Mouse (Mus musculus): ENCODE measurements around the gene Pdxp. TPM values are rescaled to one million over a fixed set of nuclear protein-coding genes. Genes with fewer than 3 reads are reported as not detected.

Gene Pdxp
- polyA plus RNA-seq, 1 experiment, result 226 TPM

DNA sequence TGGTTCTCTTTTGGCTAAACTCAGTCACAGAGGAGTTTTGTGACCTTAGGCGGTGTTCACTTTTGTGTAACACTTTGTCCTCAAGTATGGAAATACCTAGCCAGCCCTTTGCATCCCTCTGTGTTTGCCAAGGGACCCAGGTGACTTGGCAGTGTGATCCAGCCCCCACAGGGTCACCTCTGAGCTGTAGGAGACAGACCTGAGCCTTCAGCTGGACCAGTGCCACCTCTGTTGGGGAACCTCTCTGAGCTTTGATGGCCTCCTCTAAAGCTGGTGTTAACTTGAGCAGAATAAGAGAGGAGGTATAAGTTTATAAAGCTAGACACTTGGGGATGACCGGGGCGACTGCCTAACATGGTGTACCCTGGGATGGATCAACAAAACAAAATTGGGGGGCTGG is 35.2 kb downstream of the Pdxp start:
- no peak overlapping the region for H3K4me3 ChIP-seq (ENCODE audit: insufficient read depth, low read length)
- H3K27ac ChIP-seq (ENCODE audit: insufficient read depth, low read length), result no peak overlapping the region
- H3K4me1 ChIP-seq (ENCODE audit: control insufficient read depth, insufficient read depth, low read length), result no peaks in the 10 kb centered on the region
- no peak for TF ChIP-seq CTCF (IDR thresholded peaks at IDR 0.05; ENCODE audit: extremely low read depth, insufficient read depth, low read length)

DNA sequence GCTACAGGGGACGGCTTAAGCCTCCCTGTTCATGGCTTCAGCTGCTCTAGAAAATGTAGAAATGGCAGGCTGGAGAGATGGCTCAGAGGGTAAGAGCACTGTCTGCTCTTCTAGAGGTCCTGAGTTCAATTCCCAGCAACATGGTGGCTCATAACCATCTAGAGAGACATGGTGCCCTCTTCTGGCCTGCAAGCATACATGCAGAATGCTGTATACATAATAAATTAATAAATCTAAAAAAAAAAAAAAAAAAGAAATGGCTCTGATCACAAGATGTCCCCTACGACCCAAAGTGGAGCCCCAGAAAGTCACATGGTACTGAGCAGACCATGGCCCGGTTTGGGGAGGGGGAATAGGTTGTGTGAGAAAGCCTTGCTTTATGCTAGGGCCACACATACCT is 41.9 kb downstream of the Pdxp start:
- no peak overlapping the region for H3K4me3 ChIP-seq (ENCODE audit: insufficient read depth, low read length)
- no peak overlapping the region for H3K27ac ChIP-seq (ENCODE audit: insufficient read depth, low read length)
- TF ChIP-seq CTCF (IDR thresholded peaks at IDR 0.05; ENCODE audit: extremely low read depth, insufficient read depth, low read length) (no peak), POLR2A (IDR thresholded peaks at IDR 0.05; ENCODE audit: extremely low read depth, insufficient read depth, low read length) (no peak)
- H3K4me1 ChIP-seq (ENCODE audit: control insufficient read depth, insufficient read depth, low read length), result no peaks in the 10 kb centered on the region

DNA sequence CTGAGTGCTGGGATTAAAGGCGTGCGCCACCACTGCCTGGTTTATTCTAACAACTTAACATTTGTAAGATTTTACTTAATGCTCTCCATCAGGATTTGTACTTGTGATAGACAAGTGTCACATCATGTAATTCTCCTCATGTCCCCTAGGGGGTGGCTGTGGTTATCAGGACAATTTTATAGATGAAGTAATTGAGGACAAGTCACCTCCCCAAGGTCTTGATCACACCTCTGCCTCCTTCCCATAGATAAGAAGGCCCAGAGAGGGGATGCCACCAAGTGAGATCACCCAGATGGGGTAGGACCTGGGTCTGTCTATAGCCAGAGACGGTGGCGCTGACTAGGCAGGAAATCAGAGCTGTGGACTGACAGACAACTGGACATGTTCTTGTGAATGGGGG is 42.6 kb downstream of the Pdxp start:
- TF ChIP-seq CTCF (IDR thresholded peaks at IDR 0.05; ENCODE audit: extremely low read depth, insufficient read depth, low read length) (no peak), POLR2A (IDR thresholded peaks at IDR 0.05; ENCODE audit: extremely low read depth, insufficient read depth, low read length) (no peak)
- Histone ChIP-seq H3K27ac (ENCODE audit: insufficient read depth, low read length) (no peak overlapping the region), H3K4me3 (ENCODE audit: insufficient read depth, low read length) (no peak overlapping the region), H3K4me1 (ENCODE audit: control insufficient read depth, insufficient read depth, low read length) (no peaks in the 10 kb centered on the region)

DNA sequence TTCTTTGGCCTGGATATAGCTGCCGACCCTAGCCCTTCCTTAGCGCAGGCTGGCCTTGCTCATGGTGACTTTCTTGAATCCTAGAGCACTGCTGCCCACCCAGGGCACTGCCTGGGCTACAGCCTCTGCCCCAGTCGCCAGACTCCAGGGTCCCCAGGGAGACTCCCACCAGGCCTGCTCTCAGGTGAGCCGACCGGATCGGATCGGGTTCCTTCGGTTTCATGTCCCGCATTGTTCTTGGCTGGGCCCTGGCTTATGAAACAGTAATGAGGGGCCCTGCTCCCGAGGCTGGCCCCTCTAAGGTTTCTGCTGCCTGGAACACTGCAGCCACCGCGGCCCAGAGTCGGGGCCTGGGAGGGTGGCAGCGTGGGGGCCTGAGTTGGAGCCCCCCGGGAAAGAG is 43.3 kb downstream of the Pdxp start:
- H3K4me3 ChIP-seq (ENCODE audit: insufficient read depth, low read length), result no peak overlapping the region
- TF ChIP-seq CTCF (IDR thresholded peaks at IDR 0.05; ENCODE audit: extremely low read depth, insufficient read depth, low read length) (no peak), POLR2A (IDR thresholded peaks at IDR 0.05; ENCODE audit: extremely low read depth, insufficient read depth, low read length) (no peak)

DNA sequence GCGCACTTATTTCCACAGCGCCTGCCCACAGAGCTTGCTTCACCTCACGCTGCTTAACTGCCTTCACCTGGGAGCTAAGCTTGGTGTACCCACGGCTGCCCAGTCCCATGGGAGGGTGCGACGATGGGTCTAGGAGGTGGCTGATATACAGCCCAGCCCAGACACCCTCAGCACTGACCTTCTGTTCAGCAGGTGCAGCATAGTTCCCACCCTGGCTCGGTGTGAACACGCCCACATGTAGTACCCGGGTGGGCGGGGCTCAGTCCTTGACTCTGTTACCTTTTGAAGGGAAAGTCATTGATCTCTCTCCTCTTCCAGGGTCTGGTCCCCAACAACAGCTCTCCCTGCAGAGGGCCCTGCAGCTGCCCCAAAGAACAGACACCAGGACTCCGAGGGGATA is 45.8 kb downstream of the Pdxp start:
- Histone ChIP-seq H3K4me1 (ENCODE audit: control insufficient read depth, insufficient read depth, low read length) (no peaks in the 10 kb centered on the region), H3K27ac (ENCODE audit: insufficient read depth, low read length) (no peak overlapping the region), H3K4me3 (ENCODE audit: insufficient read depth, low read length) (no peak overlapping the region)
- no peak for TF ChIP-seq POLR2A (IDR thresholded peaks at IDR 0.05; ENCODE audit: extremely low read depth, insufficient read depth, low read length)
- no peak for TF ChIP-seq CTCF (IDR thresholded peaks at IDR 0.05; ENCODE audit: extremely low read depth, insufficient read depth, low read length)

More for the DNA sequence above, 43.3 kb downstream of the Pdxp start:
- Histone ChIP-seq H3K4me1 (ENCODE audit: control insufficient read depth, insufficient read depth, low read length) (no peaks in the 10 kb centered on the region), H3K27ac (ENCODE audit: insufficient read depth, low read length) (no peak overlapping the region)

DNA sequence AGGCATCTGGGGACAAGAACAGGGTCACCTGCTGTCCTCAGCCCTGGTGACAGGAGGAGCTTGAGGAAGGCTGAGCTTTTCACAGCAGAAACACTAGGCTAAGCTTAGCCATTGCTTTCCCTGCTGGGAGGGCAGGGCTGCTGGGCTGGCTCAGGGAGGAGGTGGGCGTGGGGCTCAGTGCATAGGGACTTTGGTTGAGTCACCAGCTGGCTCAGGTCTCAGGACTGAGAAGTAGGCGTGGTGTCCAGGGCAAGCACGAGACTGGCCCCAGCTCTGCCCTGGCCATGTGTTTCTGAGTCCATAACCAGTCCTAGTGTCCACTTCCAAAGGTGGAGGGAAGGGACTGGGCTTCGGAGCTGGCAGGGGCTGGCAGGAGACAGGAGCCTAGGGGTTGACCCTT is 46.4 kb downstream of the Pdxp start:
- no peak for TF ChIP-seq POLR2A (IDR thresholded peaks at IDR 0.05; ENCODE audit: extremely low read depth, insufficient read depth, low read length)
- no peak for TF ChIP-seq CTCF (IDR thresholded peaks at IDR 0.05; ENCODE audit: extremely low read depth, insufficient read depth, low read length)
- no peak overlapping the region for H3K27ac ChIP-seq (ENCODE audit: insufficient read depth, low read length)
- no peak overlapping the region for H3K4me3 ChIP-seq (ENCODE audit: insufficient read depth, low read length)
- no peaks in the 10 kb centered on the region for H3K4me1 ChIP-seq (ENCODE audit: control insufficient read depth, insufficient read depth, low read length)

DNA sequence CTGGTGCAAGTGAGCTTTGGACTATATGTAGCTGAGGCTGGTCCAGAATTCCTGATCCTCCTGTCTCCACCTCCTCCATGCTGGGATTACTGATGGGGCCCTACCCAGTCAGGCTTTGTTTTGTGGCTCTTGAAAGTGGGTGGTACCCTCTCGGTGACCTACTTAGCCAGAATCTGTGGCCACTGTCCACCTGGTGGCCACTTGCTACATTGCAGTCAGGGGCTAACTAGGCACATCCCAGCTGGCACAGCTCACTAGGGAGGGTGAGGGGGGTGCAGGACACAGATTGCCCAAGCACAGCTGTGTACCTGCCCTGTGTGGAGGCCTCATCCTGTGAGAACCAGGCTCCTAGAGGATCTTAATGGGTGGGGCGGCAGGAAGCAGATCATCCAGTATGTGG is 49.2 kb downstream of the Pdxp start:
- TF ChIP-seq CTCF (IDR thresholded peaks at IDR 0.05; ENCODE audit: extremely low read depth, insufficient read depth, low read length), result peak; percentile 49
- no peak for TF ChIP-seq POLR2A (IDR thresholded peaks at IDR 0.05; ENCODE audit: extremely low read depth, insufficient read depth, low read length)
- H3K4me3 ChIP-seq (ENCODE audit: insufficient read depth, low read length), result no peak overlapping the region
- H3K27ac ChIP-seq (ENCODE audit: insufficient read depth, low read length), result no peak overlapping the region
- no peaks in the 10 kb centered on the region for H3K4me1 ChIP-seq (ENCODE audit: control insufficient read depth, insufficient read depth, low read length)

Other genes starting within 250 kb of the Pdxp start
- 59.2 and 65.2 TPM in 2 replicates for gene Elfn2, start 195.1 kb upstream of the Pdxp start, polyA plus RNA-seq (2012; rRNA removed)
- gene Mfng, start 140.4 kb upstream of the Pdxp start, polyA plus RNA-seq (2012; rRNA removed), result 5.8 and 6.3 TPM in 2 replicates
- gene Card10, start 110.9 kb upstream of the Pdxp start, polyA plus RNA-seq (2012; rRNA removed), result 4.7 and 5.2 TPM in 2 replicates
- 23.3 and 28.1 TPM in 2 replicates for gene Cdc42ep1, start 71.3 kb upstream of the Pdxp start, polyA plus RNA-seq (2012; rRNA removed)
- gene Lgals2, start 58.4 kb upstream of the Pdxp start, polyA plus RNA-seq (2012; rRNA removed), result 0.34 and 0.35 TPM in 2 replicates
- 72.6 and 73.0 TPM in 2 replicates for gene Gga1, start 36.7 kb upstream of the Pdxp start, polyA plus RNA-seq (2012; rRNA removed)
- 0.08 and 0.09 TPM in 2 replicates for gene Gm49510, start 14.3 kb upstream of the Pdxp start, polyA plus RNA-seq (2012; rRNA removed)
- 39.5 and 42.2 TPM in 2 replicates for gene Sh3bp1, start 14.2 kb upstream of the Pdxp start, polyA plus RNA-seq (2012; rRNA removed)
- gene Lgals1, start 12.8 kb downstream of the Pdxp start, polyA plus RNA-seq (2012; rRNA removed), result 42.9 and 44.4 TPM in 2 replicates
- 38.9 and 39.5 TPM in 2 replicates for gene Nol12, start 21.0 kb downstream of the Pdxp start, polyA plus RNA-seq (2012; rRNA removed)
- 10.3 and 11.0 TPM in 2 replicates for gene Triobp, start 33.8 kb downstream of the Pdxp start, polyA plus RNA-seq (2012; rRNA removed)
- gene H1f0, start 114.5 kb downstream of the Pdxp start, polyA plus RNA-seq (2012; rRNA removed), result 109 and 124 TPM in 2 replicates
- gene Galr3, start 128.0 kb downstream of the Pdxp start, polyA plus RNA-seq (2012; rRNA removed), result 0.26 and 0.38 TPM in 2 replicates
- gene Ankrd54, start 149.0 kb downstream of the Pdxp start, polyA plus RNA-seq (2012; rRNA removed), result 26.5 and 28.2 TPM in 2 replicates
- 86.8 and 93.0 TPM in 2 replicates for gene Eif3l, start 161.3 kb downstream of the Pdxp start, polyA plus RNA-seq (2012; rRNA removed)
- gene Micall1, start 195.0 kb downstream of the Pdxp start, polyA plus RNA-seq (2012; rRNA removed), result 25.0 and 27.6 TPM in 2 replicates
- gene Polr2f, start 227.1 kb downstream of the Pdxp start, polyA plus RNA-seq (2012; rRNA removed), result 131 and 134 TPM in 2 replicates
- gene 1700088E04Rik, start 227.3 kb downstream of the Pdxp start, polyA plus RNA-seq (2012; rRNA removed), result 16.5 and 17.1 TPM in 2 replicates

All from cortical plate, adult 2 months (tissue).